Comparison of ENCODE assay signal across 12 mouse cellular contexts in the genomic region with DNA sequence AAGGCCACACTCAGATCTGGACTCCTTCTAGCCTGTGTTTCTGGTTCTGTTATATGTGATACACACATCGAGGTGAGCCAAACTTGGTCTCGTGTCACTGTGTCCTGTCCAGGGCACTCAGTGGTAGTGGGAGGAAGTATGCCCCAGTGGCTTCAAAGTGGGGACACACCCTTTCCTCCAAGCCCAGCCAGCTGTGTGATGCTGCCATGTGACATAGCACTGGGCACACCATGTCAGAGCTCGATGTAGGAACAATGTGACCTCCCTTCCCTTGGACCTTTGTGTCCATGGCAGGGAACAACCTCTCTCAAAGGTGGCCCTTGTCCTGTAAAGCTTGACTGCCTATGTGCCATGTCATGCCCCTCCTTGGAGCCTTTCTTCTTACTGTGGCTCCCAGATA. TPM values are rescaled to one million over a fixed set of nuclear protein-coding genes. Genes with fewer than 3 reads are reported as not detected.
A peak's percentile ranks its signal among the peaks of the same experiment; 100 is the strongest.
DNase-seq lines count a peak whose midpoint lies in the region; ATAC-seq and TF ChIP-seq lines count a peak whose summit lies in the region.
"Had no signal": no experiment of that assay in that cellular context is flagged by ENCODE, and none has a peak within 500 bp of the region (broad histone marks: within the 10 kb centered on the region; RNA-seq: fewer than 3 reads in every experiment).

No protein-coding gene starts in this region.

- DNase-seq in adrenal gland, postnatal 14 days: peak; percentile 22
- DNase-seq in adrenal gland, adult 8-10 months: no peak
- DNase-seq in kidney, adult 9 months: peak; percentile 59
- no peak for DNase-seq in kidney, postnatal 4 days
- DNase-seq in G1E (ENCODE audit: low spot score) (no peak), adipocyte (ENCODE audit: low spot score) (no peak)
- DNase-seq in lung, postnatal 36 days: peak; percentile 66
- DNase-seq in Muller cell, postnatal 12 days (ENCODE audit: inconsistent ontology term): no peak

- H3K36me3 ChIP-seq in G1E (replicated peaks): no peaks in the 10 kb centered on the region
- H3K36me3 ChIP-seq: stomach, embryonic 15.5 days had no signal

- no peaks in the 10 kb centered on the region for H3K9me3 ChIP-seq in G1E (replicated peaks)
- H3K9me3 ChIP-seq: stomach, embryonic 15.5 days had no signal

- H3K4me3 ChIP-seq in G1E (ENCODE audit: low read depth, low read length): no peak overlapping the region
- H3K4me3 ChIP-seq: stomach, embryonic 15.5 days had no signal

- TF ChIP-seq CTCF in G1E (IDR thresholded peaks at IDR 0.05; ENCODE audit: low read depth, low read length): no peak

- ATAC-seq in G1E (ENCODE audit: extremely low read depth, insufficient number of reproducible peaks, low FRiP score, poor library complexity, severe bottlenecking): 0 out of 2 replicates have a peak, but pooled peaks have one; percentile 22
- ATAC-seq: hindbrain, postnatal 0 days had no signal

- H3K27me3 ChIP-seq in G1E (ENCODE audit: insufficient read depth, low read length): peaks cover 4% of the 10 kb centered on the region; the same call in 1 of the 2 replicates
- H3K27me3 ChIP-seq: stomach, embryonic 15.5 days had no signal

- H3K4me1 ChIP-seq in G1E (ENCODE audit: insufficient read depth, low read depth, low read length): peaks cover 4% of the 10 kb centered on the region; the same call in 1 of the 2 replicates

RNA-seq across cellular contexts. Expression of a gene that starts 54.5 kb away (rescaled TPM):
- total RNA-seq in adrenal gland, postnatal 14 days (2021): not detected in 2 replicates
- under 1 TPM in 1 of 4 experiments, not detected in 3; 0.24 TPM for total RNA-seq in adrenal gland, adult 8-10 months (2022)
- total RNA-seq in G1E (2014; fragmentation: Nextera tagmentation) (not detected in 2 replicates), G1E (2017) (0.27 TPM in 1 of 2 replicates, not detected in the other)
- polyA plus RNA-seq in G1E (2012): not detected in 2 replicates
- total RNA-seq: hindbrain, postnatal 0 days; left cerebral cortex, postnatal 14 days had no signal
- polyA plus RNA-seq: hindbrain, postnatal 0 days; midbrain, embryonic 11.5 days had no signal

Comparison
In these comparisons a context has a peak if more than half of its experiments do, and no peak if none do; other contexts are left out.
1. DNase-seq: peak in adrenal gland, postnatal 14 days (single experiment), kidney, adult 9 months (single experiment) and lung, postnatal 36 days (single experiment); none in adrenal gland, adult 8-10 months (single experiment), kidney, postnatal 4 days (0 of 2), G1E (single experiment), Muller cell, postnatal 12 days (single experiment) and adipocyte (single experiment).